Mouse (Mus musculus) C2C12 (cell line): Measurements from ENCODE around the gene Fpr2.

ENCODE experiments used
- CEBPB ChIP-seq: IDR thresholded peaks from one replicate; pipeline ENCODE4 v1.6.1; 2011; ENCODE audit warnings: low read depth, mild to moderate bottlenecking, control low read depth, moderate library complexity
- CTCF ChIP-seq: IDR thresholded peaks from one replicate; pipeline ENCODE4 v1.5.1; 2011; ENCODE audit not compliant: control insufficient read depth, insufficient read depth, insufficient read length
- MAX ChIP-seq: IDR thresholded peaks from one replicate; pipeline ENCODE4 v1.6.1; 2011; ENCODE audit warnings: mild to moderate bottlenecking, control low read depth
- MYOD1 ChIP-seq: IDR thresholded peaks from one replicate; pipeline ENCODE4 v1.6.1; 2011; ENCODE audit warnings: low read depth; ENCODE audit not compliant: control insufficient read depth, insufficient read length
- USF1 ChIP-seq: IDR thresholded peaks from one replicate; pipeline ENCODE4 v1.6.1; 2011; ENCODE audit warnings: low read depth, mild to moderate bottlenecking, control low read depth, moderate library complexity

DNA sequence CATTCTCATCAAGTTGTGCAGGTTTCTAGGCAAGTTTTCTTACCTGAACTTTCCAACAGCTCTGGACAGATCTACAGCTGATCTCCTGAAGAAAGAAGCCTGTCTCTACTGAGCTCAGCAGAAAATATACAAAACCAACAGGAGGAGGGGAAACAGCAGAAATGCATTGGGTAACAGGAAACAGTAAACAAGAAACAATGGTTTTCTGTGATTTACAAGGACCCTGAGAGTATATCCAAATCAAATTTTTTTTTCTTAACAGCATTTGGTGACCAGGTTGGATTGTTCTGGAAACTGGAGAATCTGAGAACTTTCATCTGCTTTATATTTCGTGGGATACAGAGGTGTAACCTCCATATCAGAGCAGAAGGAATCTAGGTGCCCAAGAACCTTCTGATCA is 3.8 kb upstream of the Fpr2 start, which contains the start of gene Fpr1:
- TF ChIP-seq CTCF = no peak
- no peak for TF ChIP-seq USF1
- TF ChIP-seq MAX = no peak
- TF ChIP-seq MYOD1 = no peak
- TF ChIP-seq CEBPB = no peak
